Mouse (Mus musculus) embryonic facial prominence, embryonic 10.5 days (tissue): ENCODE results near the gene Crebrf. TPM values are rescaled to one million over a fixed set of nuclear protein-coding genes. Genes with fewer than 3 reads are reported as not detected.
A peak's percentile ranks its signal among the peaks of the same experiment; 100 is the strongest.

ENCODE experiments used
- DNase-seq: peaks from one replicate; pipeline ENCODE4 v3.0.0-alpha.2; 2017; ENCODE audit warnings: low spot score
- H3K27ac ChIP-seq: fragments of 300-500 bp; sonication (generic); replicated peaks from 2 replicates; pipeline ENCODE4 v1.5.1; 2016; ENCODE audit warnings: mild to moderate bottlenecking
- H3K27me3 ChIP-seq: fragments of 300-500 bp; sonication (generic); replicated peaks from 2 replicates; pipeline ENCODE4 v1.6.1; 2016; ENCODE audit warnings: low read depth, mild to moderate bottlenecking; ENCODE audit not compliant: poor library complexity, severe bottlenecking
- H3K36me3 ChIP-seq: fragments of 300-500 bp; sonication (generic); replicated peaks from 2 replicates; pipeline ENCODE4 v1.6.1; 2016; ENCODE audit warnings: mild to moderate bottlenecking, moderate library complexity
- H3K4me1 ChIP-seq: fragments of 300-500 bp; sonication (generic); 2 replicates; pipeline ENCODE4 v1.6.1; 2016
- H3K4me3 ChIP-seq: fragments of 300-500 bp; sonication (generic); 2 replicates; pipeline ENCODE4 v1.5.1; 2016; ENCODE audit warnings: mild to moderate bottlenecking, moderate library complexity
- H3K9me3 ChIP-seq: fragments of 300-500 bp; sonication (generic); 2 replicates; pipeline ENCODE4 v1.6.1; 2016; ENCODE audit warnings: mild to moderate bottlenecking
- WGBS: fragments of 180-500 bp; shearing (Covaris S2); methylation state at CpG from one replicate; pipeline ENCODE4 v1.1.7; 2016; 5-methylcytosine and 5-hydroxymethylcytosine counted together
- polyA plus RNA-seq: library from polyadenylated mRNA; unstranded; fragments of >200 nt; fragmentation: Nextera tagmentation; extraction: Ambion mirVana; gene quantifications from 2 replicates; pipeline ENCODE4 v1.2.1, GENCODE M21; 2016

The Crebrf gene
- polyA plus RNA-seq, 1 experiment from 2014 or later, result 4.7 TPM

DNA sequence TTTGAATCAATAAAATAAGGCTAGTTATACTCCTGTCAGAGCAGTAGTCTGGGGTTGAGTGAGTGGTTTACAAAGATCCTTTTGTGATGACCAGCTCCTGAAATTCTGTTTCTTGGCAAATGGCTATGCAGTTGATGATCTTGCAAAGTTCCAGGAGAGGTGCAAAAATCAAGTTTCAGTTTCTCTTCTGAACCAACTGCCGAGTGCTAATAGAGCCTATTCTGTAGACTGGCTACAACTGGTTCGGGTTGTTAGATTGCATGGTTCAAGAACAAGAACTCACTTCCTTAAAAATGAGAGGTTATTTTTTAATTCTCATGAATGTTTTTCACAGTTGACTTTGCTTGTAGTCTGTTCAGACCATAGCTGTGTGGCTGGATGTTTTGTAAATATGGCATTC is 38.0 kb downstream of the Crebrf start:
- H3K27me3 ChIP-seq, result no peaks in the 10 kb centered on the region
- H3K4me3 ChIP-seq, result no peak overlapping the region
- H3K36me3 ChIP-seq, result no peaks in the 10 kb centered on the region
- no peak overlapping the region for H3K27ac ChIP-seq
- no peaks in the 10 kb centered on the region for H3K9me3 ChIP-seq
- DNase-seq, result no peak
- H3K4me1 ChIP-seq, result no peaks in the 10 kb centered on the region
- 90% methylated on average over 2 of the region's 2 CpGs for WGBS

DNA sequence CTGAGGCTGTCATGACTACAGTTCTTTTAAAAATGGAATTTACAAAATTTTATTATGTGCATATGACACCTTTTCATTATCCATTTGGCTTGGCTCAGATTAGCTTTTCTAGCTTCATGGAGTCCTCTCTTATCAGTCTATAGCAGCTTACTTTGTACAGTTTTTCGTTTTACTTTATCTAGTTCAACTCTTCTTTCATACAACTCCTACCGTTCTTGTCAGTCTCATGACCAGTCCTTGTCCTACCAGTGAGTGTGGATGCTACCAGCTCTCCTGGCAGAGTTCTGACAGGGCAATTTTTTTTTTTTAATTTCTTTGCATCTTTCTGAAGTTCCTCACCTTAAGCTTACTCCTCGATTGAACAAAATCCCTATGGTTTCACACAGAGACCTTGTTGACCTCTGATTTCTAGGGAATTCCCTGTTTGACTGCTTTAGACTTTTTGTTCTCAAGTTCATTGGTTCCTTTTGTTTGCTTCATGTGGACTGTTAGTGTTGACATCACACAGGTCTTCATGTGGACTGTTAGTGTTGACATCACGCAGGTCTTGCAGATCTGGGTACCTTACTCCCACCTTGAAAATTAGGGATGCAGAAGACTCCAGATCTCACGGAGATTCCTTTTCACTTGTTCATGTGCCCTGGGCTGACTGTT is 51.8 kb downstream of the Crebrf start:
- DNase-seq, result no peak
- Histone ChIP-seq H3K4me3 (no peak overlapping the region), H3K36me3 (0 out of 2 replicates have a peak, but pooled peaks cover 4% of the 10 kb centered on the region), H3K27me3 (no peaks in the 10 kb centered on the region), H3K9me3 (no peaks in the 10 kb centered on the region), H3K4me1 (no peaks in the 10 kb centered on the region), H3K27ac (no peak overlapping the region)
- WGBS, result 88% methylated on average over 5 of the region's 5 CpGs

DNA sequence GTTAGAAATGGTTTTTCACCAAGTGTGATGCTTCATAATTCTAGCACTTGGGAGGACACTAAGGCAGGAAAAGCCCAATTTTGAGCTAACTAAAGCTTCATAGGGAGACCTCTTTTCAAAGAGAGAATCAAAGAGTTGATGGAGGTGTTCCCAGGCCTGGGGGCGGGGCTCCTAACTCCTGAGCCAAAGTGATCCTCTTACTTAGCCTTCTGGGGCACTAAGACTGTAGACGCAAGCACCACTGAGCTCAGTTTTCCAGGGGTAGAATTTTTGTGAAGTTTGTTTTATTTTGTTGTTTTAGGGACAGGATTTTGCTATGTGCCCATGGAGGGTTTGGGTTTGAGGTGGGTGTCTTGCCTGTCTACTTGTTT is 52.3 kb downstream of the Crebrf start:
- 0 out of 2 replicates have a peak, but pooled peaks cover 4% of the 10 kb centered on the region for H3K36me3 ChIP-seq
- no peaks in the 10 kb centered on the region for H3K9me3 ChIP-seq
- no peaks in the 10 kb centered on the region for H3K27me3 ChIP-seq
- no peak for DNase-seq
- H3K4me3 ChIP-seq, result no peak overlapping the region
- WGBS, result 78% methylated on average over 2 of the region's 2 CpGs
- H3K27ac ChIP-seq, result no peak overlapping the region
- no peaks in the 10 kb centered on the region for H3K4me1 ChIP-seq

DNA sequence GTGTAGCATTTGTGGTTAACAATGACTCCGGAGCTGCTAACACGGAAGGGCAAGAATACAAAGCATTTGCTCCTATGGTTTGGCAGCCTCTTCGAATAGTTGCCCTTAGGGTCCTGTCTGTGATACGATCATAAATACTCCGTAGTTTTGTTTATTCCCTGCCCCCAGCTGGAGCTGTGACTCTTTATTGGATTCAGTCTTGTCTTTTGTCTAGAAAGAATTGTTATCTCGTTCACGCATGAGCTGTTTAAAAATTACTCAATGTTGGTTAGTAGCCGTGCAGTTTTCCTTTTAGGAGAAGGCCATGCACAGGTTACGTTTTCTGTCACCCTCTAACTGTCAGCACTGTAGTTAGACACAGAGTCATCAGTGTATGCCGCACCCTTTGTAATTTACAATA is 60.8 kb downstream of the Crebrf start:
- Histone ChIP-seq H3K27me3 (no peaks in the 10 kb centered on the region), H3K27ac (no peak overlapping the region), H3K4me3 (no peak overlapping the region), H3K36me3 (no peaks in the 10 kb centered on the region), H3K9me3 (no peaks in the 10 kb centered on the region), H3K4me1 (peaks cover 8% of the 10 kb centered on the region; the same call in 1 of the 2 replicates)
- 81% methylated on average over 10 of the region's 10 CpGs for WGBS
- no peak for DNase-seq

- WGBS, result 88% methylated on average over 4 of the region's 4 CpGs
- no peaks in the 10 kb centered on the region for H3K9me3 ChIP-seq
- H3K27me3 ChIP-seq, result no peaks in the 10 kb centered on the region
- peaks cover 2% of the 10 kb centered on the region for H3K36me3 ChIP-seq
- no peak overlapping the region for H3K4me3 ChIP-seq
- H3K27ac ChIP-seq, result no peak overlapping the region
- peaks cover 18% of the 10 kb centered on the region for H3K4me1 ChIP-seq
- DNase-seq, result no peak
These were observed 62.6 kb downstream of the Crebrf start for GRCm38 (mm10) chr17:26778001-26778400.

DNA sequence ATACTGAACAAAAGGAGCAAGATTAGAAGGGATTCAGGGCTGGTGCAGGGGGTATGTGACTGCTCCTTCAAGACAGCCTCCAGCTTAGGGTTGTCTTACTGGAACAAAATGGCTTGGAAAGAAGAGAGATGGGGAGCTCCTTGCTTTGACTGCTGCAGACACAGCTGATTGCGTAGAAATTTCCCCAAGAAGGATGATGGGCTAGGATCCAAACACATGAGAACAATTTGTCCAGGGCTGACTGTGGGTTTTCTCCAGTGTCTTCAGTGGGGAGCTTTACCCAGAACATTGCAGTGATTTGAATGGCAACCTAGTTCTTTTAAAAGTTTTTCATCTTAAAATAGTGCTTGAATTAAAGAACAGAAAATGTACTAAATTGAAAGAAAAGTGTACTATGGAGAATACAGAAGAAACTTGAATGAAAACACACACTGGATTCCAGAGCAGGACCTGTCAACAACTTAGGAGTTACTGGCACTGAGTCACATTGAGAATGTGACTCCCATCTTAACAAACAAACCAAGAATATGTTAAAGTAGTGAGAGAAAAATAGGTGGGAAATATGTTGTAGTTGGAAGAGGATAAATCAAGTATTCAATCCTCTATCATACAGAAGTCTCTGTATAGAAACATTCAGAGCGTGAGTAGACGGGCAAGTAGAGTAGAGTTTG is 63.1 kb downstream of the Crebrf start:
- DNase-seq, result no peak
- Histone ChIP-seq H3K27me3 (no peaks in the 10 kb centered on the region), H3K9me3 (no peaks in the 10 kb centered on the region), H3K4me3 (no peak overlapping the region), H3K4me1 (peaks cover 18% of the 10 kb centered on the region), H3K27ac (no peak overlapping the region), H3K36me3 (peaks cover 7% of the 10 kb centered on the region)
- 94% methylated on average over 3 of the region's 3 CpGs for WGBS

- H3K27me3 ChIP-seq, result no peaks in the 10 kb centered on the region
- 92% methylated on average over 2 of the region's 2 CpGs for WGBS
These were observed 64.0 kb downstream of the Crebrf start for GRCm38 (mm10) chr17:26779471-26779870.

DNA sequence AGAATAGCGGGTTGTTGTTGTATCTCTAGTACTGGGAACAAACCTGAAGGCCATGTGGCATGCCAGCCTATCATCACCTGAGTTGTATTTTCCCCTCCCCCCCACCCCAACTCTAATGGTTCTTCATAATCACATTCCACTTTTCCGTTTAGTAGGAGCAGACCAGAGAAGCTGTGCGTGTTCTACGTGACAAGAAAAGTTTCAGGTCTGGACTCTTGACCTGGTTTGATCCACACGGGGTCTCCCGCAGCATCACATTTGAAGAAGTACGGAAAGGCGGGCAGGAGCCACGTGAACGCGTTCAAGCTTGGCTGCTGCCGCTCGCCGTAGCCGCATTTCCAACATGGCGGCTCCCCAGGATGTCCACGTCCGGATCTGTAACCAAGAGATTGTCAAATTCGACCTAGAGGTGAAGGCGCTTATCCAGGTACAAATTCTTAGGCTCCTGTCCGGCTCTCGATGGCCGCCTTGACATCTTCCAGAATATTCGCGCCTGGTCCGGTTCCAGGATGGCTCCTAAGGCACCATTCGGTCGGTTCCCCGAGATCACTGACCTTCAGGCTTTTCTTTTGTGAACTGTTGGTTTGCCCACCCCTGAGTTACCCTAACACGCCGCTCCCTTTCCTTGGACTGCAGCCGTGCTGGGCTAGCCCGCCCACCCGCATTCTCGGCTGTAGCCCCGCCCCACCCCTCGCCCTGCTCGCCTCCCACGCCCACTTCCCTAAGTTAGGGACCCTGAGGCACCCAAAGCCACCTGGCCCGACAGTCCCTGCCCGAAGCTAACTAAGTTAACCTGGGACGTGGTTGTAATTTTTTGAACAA is 65.5 kb downstream of the Crebrf start, which contains the start of gene Bnip1:
Gene Bnip1 (plus strand): TSS at position 317 of the 822 bp plus-strand sequence.
- Histone ChIP-seq H3K4me1 (peaks cover 18% of the 10 kb centered on the region), H3K27me3 (no peaks in the 10 kb centered on the region), H3K4me3 (peak within 1 kb of the TSS; percentile 83), H3K27ac (peak within 1 kb of the TSS; percentile 95), H3K36me3 (peaks cover 29% of the 10 kb centered on the region), H3K9me3 (no peaks in the 10 kb centered on the region)
- peak; percentile 88 for DNase-seq
- WGBS, result under 1% methylated on average over 42 of the region's 42 CpGs

More at GRCm38 (mm10) chr17:26779471-26779870, 64.0 kb downstream of the Crebrf start:
- H3K4me1 ChIP-seq, result peaks cover 18% of the 10 kb centered on the region
- H3K36me3 ChIP-seq, result peaks cover 16% of the 10 kb centered on the region
- H3K27ac ChIP-seq, result no peak overlapping the region
- H3K4me3 ChIP-seq, result no peak overlapping the region
- no peak for DNase-seq
- no peaks in the 10 kb centered on the region for H3K9me3 ChIP-seq

DNA sequence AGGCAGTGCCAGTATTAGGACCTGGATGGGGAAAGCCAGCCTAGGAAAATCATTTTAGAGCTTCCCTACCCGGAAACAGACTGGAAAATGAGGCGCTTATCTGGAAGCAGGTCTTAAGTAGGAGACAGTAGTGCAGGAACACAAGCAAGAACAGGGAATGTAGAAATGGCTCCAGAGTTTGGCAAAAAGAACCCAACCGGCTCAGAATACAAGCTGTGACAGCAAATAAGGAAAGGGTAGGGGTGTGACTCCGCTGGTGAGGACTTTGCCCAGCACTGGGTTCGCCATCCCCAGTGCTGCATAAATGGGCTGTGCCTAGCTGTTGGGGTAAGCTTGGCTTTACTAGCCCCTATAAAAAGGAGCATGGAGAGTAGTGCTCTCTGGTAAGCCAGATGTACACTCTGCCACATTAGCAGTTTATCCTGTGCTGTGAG is 66.2 kb downstream of the Crebrf start:
- Histone ChIP-seq H3K27ac (peak overlapping the region; percentile 95), H3K27me3 (no peaks in the 10 kb centered on the region), H3K9me3 (no peaks in the 10 kb centered on the region), H3K36me3 (peaks cover 35% of the 10 kb centered on the region), H3K4me1 (peaks cover 18% of the 10 kb centered on the region), H3K4me3 (peak overlapping the region; percentile 83)
- WGBS, result 24% methylated on average over 5 of the region's 5 CpGs
- no peak for DNase-seq

GRCm38 (mm10) chr17:26784525-26784924 is 69.1 kb downstream of the Crebrf start:
- peaks cover 62% of the 10 kb centered on the region for H3K36me3 ChIP-seq
- H3K9me3 ChIP-seq, result no peaks in the 10 kb centered on the region
- DNase-seq, result no peak
- H3K4me3 ChIP-seq, result no peak overlapping the region
- H3K27me3 ChIP-seq, result no peaks in the 10 kb centered on the region
- 93% methylated on average over 8 of the region's 8 CpGs for WGBS
- H3K27ac ChIP-seq, result no peak overlapping the region
- H3K4me1 ChIP-seq, result peaks cover 18% of the 10 kb centered on the region

GRCm38 (mm10) chr17:26786586-26786985 is 71.1 kb downstream of the Crebrf start:
- H3K27ac ChIP-seq, result no peak overlapping the region
- no peak for DNase-seq
- H3K4me3 ChIP-seq, result no peak overlapping the region
- 89% methylated on average over 7 of the region's 7 CpGs for WGBS
- H3K36me3 ChIP-seq, result peaks cover 82% of the 10 kb centered on the region
- H3K4me1 ChIP-seq, result peaks cover 6% of the 10 kb centered on the region
- H3K9me3 ChIP-seq, result no peaks in the 10 kb centered on the region
- H3K27me3 ChIP-seq, result no peaks in the 10 kb centered on the region

GRCm38 (mm10) chr17:26788986-26789385 is 73.5 kb downstream of the Crebrf start:
- H3K36me3 ChIP-seq, result peaks cover 90% of the 10 kb centered on the region
- 92% methylated on average over 8 of the region's 8 CpGs for WGBS

More at GRCm38 (mm10) chr17:26788986-26789385, 73.5 kb downstream of the Crebrf start:
- Histone ChIP-seq H3K4me1 (no peaks in the 10 kb centered on the region), H3K4me3 (no peak overlapping the region), H3K27me3 (no peaks in the 10 kb centered on the region), H3K27ac (no peak overlapping the region), H3K9me3 (no peaks in the 10 kb centered on the region)
- DNase-seq, result no peak
